Mouse (Mus musculus): ENCODE results near the gene Sept7.

- no peak for TF ChIP-seq CTCF (IDR thresholded peaks at IDR 0.05 in 2 of 3, conservative IDR thresholded peaks at IDR 0.05 in 1 of 3; ENCODE audit: control insufficient read depth in 1 of 3, insufficient read depth in 1 of 3, low read depth in 2 of 3, low read length in 3 of 3, poor library complexity in 1 of 3, severe bottlenecking in 1 of 3)
- no peak for TF ChIP-seq SIN3A (IDR thresholded peaks at IDR 0.05; ENCODE audit: low read length)
- TF ChIP-seq E2F4 (IDR thresholded peaks at IDR 0.05; ENCODE audit: borderline replicate concordance, low read depth, low read length) = no peak
- TF ChIP-seq TBP (IDR thresholded peaks at IDR 0.05; ENCODE audit: low read depth, low read length) = no peak
- TF ChIP-seq POLR2AphosphoS5 (IDR thresholded peaks at IDR 0.05; ENCODE audit: borderline replicate concordance, low read depth, low read length) = no peak
- no peak for TF ChIP-seq EP300 (IDR thresholded peaks at IDR 0.05; ENCODE audit: low read depth in 1 of 2, low read length in 2 of 2)
- no peak for TF ChIP-seq POLR2A (IDR thresholded peaks at IDR 0.05; ENCODE audit: control insufficient read depth in 1 of 2, insufficient read depth in 1 of 2, low read depth in 1 of 2, low read length in 2 of 2, poor library complexity in 1 of 2)
- no peak for TF ChIP-seq MYC (IDR thresholded peaks at IDR 0.05; ENCODE audit: low read depth, low read length)
- TF ChIP-seq TCF12 (IDR thresholded peaks at IDR 0.05; ENCODE audit: low read depth, low read length) = no peak
- TF ChIP-seq HCFC1 (IDR thresholded peaks at IDR 0.05; ENCODE audit: low read depth, low read length) = no peak
- TF ChIP-seq MAX (IDR thresholded peaks at IDR 0.05; ENCODE audit: low read length) = no peak
- TF ChIP-seq ZNF384 (IDR thresholded peaks at IDR 0.05; ENCODE audit: low read depth, low read length) = no peak
- TF ChIP-seq GATA1 (IDR thresholded peaks at IDR 0.05; ENCODE audit: low read depth, low read length) = no peak
Observed at GRCm38 (mm10) chr9:25245125-25245524, 7.1 kb upstream of the Sept7 start.

All from MEL (cell line).